Mouse (Mus musculus): ENCODE results near the gene Gpr146. TPM values are rescaled to one million over a fixed set of nuclear protein-coding genes. Genes with fewer than 3 reads are reported as not detected.

The Gpr146 gene
- polyA plus RNA-seq, 1 experiment: 15.2 TPM

DNA sequence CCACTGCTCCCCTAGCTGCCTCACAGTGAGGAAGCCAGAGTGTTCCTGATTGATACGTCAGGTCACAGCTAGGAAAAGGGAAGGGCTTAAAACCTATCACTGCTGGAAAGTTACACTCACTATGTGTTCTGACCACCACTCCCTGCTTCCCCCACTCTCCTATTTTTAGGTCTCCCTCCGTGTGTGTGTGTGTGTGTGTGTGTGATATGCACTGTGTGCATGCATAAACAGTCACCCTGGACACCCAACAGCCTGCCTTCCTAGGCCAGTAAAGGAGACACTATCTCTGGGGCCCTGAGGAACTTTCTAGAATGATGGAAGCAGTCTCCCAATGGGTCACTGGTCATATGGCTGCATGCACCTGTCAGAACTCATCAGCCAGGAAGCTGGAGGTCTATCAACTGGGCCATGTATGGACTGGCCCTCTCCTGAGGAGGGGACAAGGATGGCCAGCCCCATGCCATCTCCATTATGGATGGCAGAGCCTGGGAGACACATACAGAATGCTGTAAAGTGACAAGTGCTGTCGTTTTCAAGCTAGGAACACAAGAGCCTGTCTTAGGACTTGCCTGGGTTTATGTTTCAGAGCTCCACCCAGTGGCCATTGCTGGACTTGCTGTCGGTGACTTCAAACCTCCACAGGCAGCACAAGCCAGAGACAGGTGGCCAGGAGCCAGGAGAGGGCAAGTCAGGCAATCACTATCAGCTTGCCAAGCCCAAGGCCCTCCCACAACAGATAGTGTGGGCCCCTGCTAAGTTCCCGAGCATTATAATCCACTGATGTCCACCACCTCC is 20.7 kb downstream of the Gpr146 start:
- DNase-seq (ENCODE audit: extremely low spot score in 1 of 2, low spot score in 1 of 2): peak; percentile 85 to 97

DNA sequence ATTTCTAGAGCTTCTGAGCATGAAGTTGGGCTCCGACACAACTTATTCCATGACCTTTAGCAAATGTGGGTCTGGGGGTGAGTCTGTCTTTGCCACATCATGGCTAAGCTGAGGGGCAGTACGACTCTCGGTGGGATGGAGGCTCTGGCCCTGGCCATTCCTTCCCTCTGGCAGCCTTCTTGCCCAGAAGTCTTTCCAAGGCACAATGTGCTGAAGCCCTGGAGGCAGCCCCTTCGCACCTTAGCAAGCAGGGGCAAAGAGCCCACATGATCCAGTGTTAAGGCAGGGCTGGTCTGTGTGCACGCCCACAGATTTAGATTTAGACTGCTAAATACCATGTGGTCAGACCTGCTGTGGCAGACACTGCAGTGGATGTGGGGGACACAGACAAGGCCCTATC is 21.3 kb downstream of the Gpr146 start:
- DNase-seq (ENCODE audit: extremely low spot score in 1 of 2, low spot score in 1 of 2): no peak

DNA sequence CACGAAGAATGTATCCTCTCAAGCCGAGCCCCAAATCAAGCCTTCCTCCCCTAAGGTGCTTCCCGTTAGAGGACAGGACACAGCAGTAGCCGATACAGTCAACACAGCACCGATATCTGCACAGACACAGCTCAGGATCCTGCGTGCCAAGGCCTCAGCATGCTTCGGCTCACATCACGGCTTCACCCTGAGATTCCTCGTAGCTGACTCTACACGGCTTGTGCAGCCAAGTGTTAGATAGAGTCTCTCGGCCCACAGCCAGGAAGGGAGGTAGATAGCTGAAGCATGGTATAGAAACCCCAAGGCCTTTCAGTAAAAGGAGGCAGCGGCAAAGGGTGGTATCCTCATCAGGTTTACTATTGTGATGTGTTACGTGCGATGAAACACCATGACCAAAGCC is 22.5 kb downstream of the Gpr146 start:
- no peak for DNase-seq (ENCODE audit: extremely low spot score in 1 of 2, low spot score in 1 of 2)

DNA sequence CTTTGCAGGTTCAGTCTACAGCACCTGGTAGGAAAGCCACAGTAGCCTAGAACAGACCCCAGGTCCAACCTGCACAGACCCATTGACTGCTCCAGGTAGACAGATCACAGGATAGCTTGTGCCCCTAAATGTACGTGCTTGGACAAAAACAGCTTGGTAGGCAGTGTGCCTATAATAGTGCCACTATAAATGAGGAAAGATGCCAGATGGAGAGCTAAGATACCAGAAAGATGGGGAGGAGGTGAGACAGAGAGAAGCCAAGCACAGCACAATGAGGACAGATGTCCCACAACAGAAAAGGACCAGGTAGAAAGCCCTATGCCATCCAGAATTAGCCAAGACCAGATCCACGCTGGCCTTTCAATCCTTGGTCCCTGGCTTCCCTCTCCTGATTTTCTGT is 24.6 kb downstream of the Gpr146 start:
- DNase-seq (ENCODE audit: extremely low spot score in 1 of 2, low spot score in 1 of 2): no peak

DNA sequence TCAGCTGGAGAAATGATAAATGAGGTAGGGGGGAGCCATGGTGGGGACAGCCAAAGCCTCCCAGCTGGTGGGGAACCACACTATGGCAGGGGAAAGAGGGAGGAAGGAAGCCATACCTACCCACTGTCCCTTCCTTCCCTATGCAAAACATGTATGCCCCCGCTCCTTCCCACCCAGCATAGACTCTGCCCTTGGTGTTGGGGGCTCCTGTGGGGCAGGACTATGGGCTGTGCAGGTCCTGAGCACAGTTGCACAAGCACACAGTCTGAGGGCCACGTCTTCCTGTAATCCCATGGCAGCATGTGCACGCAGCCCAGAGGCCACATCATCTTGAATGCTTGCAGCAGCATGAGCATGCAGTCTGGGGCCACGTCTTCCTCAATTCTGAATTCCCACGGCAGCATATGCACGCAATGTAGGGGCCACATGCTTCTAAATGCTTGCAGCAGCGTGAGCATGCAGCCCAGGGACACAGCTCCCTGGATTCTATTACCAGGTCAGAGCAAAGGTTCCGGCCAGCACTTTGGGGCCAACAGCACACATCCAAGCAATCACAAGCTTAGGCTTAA is 26.3 kb downstream of the Gpr146 start:
- no peak for DNase-seq (ENCODE audit: extremely low spot score in 1 of 2, low spot score in 1 of 2)

DNA sequence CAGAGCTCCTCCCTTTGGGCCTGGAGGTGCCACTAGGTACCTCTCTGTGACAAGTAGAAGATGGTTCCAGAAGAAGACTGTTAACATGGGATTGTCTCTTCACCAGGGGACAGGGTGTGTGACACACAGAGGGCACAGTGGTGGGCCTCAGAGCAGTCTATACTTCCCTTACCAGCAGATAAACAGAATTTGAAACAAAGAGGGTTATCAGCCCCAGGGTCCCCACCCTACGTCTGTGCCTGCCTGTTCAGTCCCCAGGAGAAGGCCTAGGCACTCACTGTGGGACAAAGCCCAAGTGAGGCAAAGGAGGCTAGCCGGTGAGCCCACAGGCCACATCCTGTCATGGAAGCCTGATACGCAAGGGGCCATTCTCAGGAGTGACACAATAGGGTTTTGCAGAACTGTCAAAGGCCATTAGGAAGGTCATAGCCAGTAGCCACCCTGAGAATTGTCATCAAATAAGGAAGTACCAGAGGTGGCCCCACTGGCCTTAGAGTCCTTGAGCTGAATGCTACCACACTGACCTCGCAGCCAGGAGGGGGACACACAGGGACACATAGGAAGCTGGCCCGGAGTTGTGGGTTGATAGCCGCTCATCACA is 27.4 kb downstream of the Gpr146 start, which contains the start of gene C130050O18Rik:
C130050O18Rik (plus strand) TSS at position 480 of the 601 bp plus-strand sequence.
- DNase-seq (ENCODE audit: extremely low spot score in 1 of 2, low spot score in 1 of 2): no peak

DNA sequence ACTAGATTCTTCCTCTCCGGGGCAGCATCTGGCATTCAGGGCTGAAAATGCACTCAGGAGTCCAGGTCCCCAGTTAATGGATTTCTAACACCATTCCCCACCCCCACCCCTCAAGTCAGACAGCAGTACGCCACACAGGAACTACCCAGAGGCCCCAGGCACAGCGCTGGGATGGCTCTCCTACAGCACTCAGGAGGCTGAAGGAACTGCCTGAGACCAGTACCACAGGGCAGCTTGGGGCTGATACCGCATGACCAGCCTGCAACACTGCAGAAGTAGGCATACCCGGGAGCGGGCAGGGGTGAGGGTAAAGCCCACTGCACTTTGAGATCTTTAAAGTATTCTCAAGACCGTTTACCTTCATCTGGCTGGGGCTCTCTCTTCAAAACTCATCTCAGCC is 28.0 kb downstream of the Gpr146 start:
- no peak for DNase-seq (ENCODE audit: extremely low spot score in 1 of 2, low spot score in 1 of 2)

DNA sequence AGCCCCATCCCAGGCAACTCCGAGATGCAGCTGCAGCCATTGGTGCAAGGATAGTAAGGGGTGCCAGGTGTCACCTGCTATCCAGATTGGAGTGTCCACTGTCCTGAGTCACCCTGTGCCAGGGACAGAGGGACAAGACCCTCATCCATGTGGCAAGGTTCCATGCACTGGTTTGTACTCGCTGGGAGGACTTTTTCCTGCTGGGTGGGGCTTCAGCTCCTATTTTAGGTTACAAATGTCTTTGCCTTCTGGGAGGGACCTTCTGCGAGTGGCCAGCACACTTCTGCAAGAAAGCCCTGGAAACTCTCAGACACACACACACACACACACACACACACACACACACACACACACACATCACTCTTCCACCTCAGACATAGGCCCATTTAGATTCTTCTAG is 28.5 kb downstream of the Gpr146 start:
- DNase-seq (ENCODE audit: extremely low spot score in 1 of 2, low spot score in 1 of 2): no peak

DNA sequence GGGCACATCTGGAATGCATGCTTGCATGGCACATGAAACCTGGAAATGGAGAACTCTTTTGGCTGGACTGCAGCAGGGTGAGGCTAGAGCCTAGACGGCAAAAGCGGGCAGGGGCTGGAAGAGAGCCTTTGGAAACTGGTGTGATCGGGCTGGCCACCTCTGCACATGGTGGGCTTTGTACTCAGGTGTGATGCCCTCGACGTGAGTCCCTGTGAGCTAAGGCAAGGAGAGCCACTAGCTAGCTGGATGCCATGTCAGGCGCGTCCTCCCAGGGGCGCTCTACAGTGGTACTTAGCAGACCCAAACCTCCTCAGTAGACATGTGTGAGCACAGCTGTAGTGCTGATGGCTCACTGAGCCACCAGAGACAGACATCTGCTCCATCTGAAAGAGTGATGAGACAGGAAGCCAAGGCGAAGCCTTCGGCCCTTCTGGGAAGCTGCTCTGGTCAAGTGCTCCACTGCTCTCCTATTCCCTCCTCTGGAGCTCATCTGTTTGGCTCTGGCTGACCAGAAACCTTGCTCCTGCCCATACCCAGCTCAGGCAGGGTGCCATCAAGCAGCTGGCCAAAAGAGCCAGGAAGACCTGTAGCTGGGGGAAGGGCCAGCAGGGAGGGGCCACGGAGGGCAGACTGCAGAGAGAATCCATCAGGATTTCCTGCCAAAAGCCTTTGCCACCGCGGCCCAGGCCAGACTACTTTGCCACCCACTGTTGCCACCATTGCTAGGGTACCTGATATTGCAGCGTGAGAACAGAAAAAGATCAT is 29.8 kb downstream of the Gpr146 start:
- no peak for DNase-seq (ENCODE audit: extremely low spot score in 1 of 2, low spot score in 1 of 2)

DNA sequence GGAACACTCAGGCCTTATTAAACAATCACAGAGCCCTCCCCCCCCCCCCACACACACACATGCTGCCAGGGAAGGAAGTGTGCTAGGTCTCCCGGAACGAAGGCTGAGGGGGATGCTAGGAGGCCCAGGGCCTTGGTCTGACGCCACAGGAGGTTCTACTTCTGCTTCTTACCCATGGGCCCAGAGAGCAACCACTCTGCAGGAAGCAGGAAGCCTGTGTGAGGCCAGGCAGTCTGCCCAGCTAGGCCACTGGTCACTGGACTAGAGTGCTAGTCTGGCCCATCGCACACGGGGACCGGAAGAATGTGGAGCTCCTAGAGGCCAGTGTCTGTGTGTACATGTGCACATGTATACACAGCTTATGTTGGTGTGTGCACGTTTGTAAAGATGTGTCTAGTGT is 31.0 kb downstream of the Gpr146 start:
- no peak for DNase-seq (ENCODE audit: extremely low spot score in 1 of 2, low spot score in 1 of 2)

DNA sequence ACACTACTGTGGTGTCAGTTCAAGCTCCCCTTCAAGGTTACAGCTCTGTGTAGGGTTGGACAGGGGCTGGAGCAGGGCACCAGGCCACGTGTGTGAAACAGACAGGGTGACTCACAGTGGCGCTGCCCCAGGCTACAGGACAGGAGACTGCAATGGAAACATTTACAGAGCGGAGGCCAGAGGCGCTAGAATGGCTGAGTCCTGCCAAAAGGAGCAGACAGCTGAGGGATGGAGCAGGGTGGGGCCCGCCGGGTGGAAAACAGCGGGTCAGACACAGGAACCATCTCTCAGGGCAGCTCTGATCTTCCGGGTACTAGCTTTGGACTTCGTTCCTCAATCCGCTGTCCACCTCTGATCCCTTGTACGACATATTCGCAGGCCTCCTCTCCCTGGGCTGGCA is 31.9 kb downstream of the Gpr146 start:
- DNase-seq (ENCODE audit: extremely low spot score in 1 of 2, low spot score in 1 of 2): no peak

DNA sequence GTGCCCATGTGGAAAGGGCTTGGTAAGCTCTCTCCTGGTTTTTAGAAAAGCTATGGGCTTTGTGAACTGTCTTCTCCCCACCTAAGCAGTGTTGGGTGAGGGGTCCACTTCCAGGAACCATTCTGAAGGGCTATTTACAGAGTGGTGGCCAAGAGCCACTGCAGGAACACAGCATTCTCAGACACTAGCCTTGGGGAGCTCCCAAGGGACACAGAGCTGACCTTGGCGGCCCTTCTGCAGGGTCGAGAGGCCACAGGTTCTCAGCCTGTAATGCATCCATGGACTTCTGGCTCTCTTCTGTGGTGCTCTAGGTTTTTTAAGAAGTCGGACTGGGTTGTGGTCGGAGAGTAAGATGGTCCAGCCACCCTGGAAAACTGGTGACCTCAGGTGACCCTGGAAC is 32.6 kb downstream of the Gpr146 start:
- no peak for DNase-seq (ENCODE audit: extremely low spot score in 1 of 2, low spot score in 1 of 2)

DNA sequence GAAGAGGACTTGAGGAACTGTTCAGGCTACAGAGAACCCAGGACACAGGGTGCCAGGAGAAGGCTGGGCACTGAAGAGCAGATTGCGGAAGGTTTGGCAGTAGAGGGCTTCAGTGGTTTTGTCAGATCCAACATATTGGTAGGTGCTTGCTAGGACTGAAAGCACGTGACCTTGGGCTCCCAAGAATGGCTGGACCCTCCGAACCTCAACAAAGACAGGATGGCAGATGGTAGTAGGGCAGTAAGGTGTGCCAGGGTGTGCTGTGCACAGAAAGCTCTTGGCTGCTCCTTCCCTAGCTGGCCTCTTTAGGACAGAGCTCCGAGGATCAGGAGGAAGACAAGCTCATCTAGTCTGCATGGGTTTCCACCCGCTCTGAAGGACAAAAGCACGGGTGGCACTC is 33.6 kb downstream of the Gpr146 start:
- DNase-seq (ENCODE audit: extremely low spot score in 1 of 2, low spot score in 1 of 2): no peak

DNA sequence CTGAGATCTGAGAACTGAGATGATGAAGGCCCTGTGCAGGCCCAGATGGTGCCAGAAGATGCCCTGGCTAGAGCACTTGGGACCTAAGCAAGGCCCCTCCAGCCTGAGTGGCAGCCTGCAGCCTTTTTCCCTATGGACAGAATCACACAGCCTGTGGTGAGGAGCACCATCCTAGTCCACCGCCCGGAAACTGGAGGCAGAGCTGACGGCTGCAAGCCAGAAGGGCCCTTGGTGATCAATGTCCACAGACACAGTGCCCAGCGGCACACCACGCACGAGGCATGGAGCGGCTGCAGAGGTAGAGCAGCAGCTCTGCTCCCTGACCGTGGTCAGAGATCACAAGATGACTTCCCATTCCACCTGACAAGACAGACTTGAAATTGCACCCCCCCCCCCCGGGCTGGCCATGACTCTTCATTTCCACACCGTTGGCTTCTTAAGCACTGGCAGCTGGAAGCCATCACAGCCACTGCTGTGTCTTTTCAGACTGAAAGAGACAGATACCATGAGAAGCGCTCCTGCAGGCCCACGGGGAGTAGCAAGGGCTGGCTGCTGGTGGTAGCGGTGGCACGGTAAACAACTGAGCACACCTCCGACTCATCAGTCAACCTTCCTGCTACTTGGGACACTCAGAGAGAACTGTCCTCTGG is 34.3 kb downstream of the Gpr146 start:
- no peak for DNase-seq (ENCODE audit: extremely low spot score in 1 of 2, low spot score in 1 of 2)

DNA sequence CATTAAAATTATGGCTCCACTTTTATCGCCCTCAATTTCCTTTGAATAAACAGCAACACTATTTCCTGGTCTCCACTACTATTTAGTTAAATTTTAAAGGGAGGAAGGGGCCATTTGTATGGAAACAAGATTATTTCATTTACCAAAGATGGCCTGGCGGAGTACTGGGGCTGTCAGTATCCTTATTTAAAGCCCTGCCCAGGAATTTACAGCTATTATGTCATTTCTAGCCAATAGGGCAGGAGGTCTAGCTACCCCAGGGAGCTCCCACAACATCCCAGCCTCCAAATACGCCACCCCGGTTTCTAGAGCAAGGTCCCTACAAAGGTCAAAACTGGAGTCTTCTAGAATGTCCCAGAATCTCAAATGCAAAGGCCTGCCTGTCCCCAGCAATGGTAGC is 36.0 kb downstream of the Gpr146 start:
- no peak for DNase-seq (ENCODE audit: extremely low spot score in 1 of 2, low spot score in 1 of 2)

DNA sequence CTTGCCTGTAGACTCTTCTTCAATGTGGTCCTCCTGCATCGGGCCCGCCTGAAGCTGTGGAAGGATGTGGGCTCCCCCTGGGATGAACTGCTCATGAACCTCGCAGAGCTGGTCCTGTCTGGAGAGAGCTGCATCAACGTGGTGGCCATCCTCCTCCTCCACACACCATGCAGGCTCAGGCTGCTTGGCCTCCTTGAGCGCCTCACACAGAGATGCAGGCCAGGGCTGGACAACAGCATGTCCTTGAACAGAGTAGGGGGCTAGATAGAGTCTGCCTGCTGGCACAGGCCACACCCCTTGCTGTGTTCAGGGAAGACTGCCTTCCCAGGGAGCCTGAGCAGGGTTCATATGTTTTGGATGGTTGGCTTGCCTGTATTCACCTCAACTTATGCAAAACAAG is 37.5 kb downstream of the Gpr146 start:
- no peak for DNase-seq (ENCODE audit: extremely low spot score in 1 of 2, low spot score in 1 of 2)

DNA sequence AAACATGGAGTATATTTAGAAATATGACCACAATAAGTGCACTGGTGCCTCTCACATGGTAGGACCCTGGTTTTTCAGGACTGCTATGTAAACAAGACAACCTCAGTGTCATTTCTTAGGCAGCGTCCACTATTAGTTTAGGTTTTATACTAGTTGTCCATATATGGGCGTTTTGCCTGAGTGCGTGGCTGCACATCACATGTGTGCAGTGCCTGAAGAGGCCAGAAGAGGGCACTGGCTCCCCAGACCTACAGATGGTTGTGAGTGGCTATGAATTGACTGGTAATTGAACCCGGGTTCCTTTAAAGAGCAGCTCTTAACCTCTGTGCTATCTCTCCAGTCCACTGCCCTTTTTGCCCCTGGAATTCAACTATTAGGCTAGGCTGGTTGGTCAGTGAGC is 39.4 kb downstream of the Gpr146 start:
- no peak for DNase-seq (ENCODE audit: extremely low spot score in 1 of 2, low spot score in 1 of 2)

DNA sequence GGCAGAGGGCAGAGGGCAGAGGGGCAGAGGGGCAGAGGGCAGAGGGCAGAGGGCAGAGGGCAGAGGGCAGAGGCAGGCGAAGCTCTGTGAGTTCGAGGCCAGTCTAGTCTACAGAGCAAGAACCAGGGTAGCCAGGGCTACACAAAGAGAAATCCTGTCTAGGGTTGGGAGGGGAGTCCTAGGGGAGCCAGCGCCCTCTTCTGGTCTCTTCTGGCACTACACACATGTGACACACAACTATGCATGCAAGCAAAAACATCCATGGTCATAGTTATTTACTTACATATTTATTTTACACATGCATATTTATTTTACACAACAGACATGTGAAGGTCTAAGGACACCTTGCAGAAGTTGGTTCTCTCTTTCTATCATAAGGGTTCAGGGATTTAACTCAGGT is 40.0 kb downstream of the Gpr146 start:
- DNase-seq (ENCODE audit: extremely low spot score in 1 of 2, low spot score in 1 of 2): no peak

DNA sequence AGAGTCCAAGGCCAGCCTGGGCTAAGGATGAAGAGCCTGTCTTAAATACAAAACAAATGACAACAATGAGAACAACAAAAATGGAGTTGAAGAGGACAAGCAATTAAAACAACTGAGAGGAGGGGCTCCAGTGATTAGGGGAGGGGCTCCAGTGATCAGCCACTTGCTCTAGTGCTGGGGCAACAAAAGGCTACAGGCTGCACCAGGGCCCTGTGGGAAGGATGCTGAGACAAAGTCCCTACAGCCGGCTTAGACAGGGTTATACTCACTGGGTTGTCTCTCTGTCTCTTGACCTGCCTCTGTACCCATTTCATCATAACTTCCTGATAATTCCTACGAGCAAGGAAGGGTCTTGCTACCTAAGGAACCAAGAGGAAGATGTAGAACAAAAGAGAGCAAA is 40.6 kb downstream of the Gpr146 start:
- DNase-seq (ENCODE audit: extremely low spot score in 1 of 2, low spot score in 1 of 2): no peak

DNA sequence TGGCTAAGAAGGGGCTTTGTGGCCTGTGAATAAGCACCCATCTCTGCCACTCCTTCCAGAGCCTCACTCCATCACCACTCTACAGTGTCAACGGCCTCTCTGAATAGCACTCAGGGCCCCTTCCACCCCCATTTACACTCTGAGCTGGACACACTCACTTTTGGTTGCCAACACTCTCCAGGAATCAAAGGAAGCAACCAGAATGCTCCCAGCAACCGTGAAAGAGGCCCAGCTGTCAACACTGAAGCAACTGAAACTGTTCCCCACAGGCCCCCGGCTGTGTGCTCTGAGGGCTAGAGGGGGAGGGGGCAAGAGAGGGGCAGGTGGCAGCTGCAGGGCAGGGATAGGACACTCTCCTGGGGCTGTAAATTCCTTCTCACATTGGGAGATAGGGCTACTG is 41.1 kb downstream of the Gpr146 start:
- DNase-seq (ENCODE audit: extremely low spot score in 1 of 2, low spot score in 1 of 2): no peak
